In the genomic region with DNA sequence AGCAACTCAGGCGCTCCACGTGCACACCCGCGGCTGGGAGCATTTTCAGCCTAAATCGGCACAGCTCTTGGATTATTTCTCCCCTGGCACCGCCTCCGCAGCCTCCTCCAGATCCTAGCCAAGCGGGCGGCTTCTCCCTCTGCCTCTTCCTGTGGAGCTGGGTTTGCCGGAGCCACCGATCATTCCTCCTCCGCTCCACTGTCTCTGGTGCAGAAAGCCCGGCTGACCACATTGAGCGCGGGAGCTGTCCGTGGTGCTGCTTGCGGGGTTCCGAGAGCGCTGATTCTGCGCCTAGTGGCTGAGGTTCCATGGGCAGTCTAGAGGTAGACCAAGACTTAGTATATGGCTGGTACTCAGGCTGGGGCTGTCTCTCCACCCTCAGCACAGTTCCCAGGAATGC, we compare ENCODE assay signal across 8 mouse cellular contexts. TPM values are rescaled to one million over a fixed set of nuclear protein-coding genes. Genes with fewer than 3 reads are reported as not detected.
DNase-seq lines count a peak whose midpoint lies in the region; ATAC-seq lines count a peak whose summit lies in the region.

No protein-coding gene starts in this region.

- peak; percentile 47 for ATAC-seq in kidney, embryonic 15.5 days (replicated peaks; ENCODE audit: low FRiP score)
- ATAC-seq in liver, embryonic 13.5 days (ENCODE audit: low read depth), result peak; percentile 35; the same call in 1 of the 2 replicates

- H3K4me3 ChIP-seq in kidney, embryonic 15.5 days (replicated peaks), result no peak overlapping the region
- no peak overlapping the region for H3K4me3 ChIP-seq in liver, embryonic 13.5 days (replicated peaks)

- no peak overlapping the region for H3K27ac ChIP-seq in kidney, embryonic 15.5 days
- H3K27ac ChIP-seq in liver, embryonic 13.5 days, result no peak overlapping the region

- under 1% methylated on average over 20 of the region's 20 CpGs for WGBS in kidney, embryonic 15.5 days
- WGBS in liver, embryonic 13.5 days (ENCODE audit: insufficient replicate concordance), result 3% methylated on average over 20 of the region's 20 CpGs

- no peaks in the 10 kb centered on the region for H3K9me3 ChIP-seq in kidney, embryonic 15.5 days (replicated peaks)
- no peaks in the 10 kb centered on the region for H3K9me3 ChIP-seq in liver, embryonic 13.5 days (replicated peaks)

- H3K27me3 ChIP-seq in kidney, embryonic 15.5 days, result peaks cover 81% of the 10 kb centered on the region
- H3K27me3 ChIP-seq in liver, embryonic 13.5 days, result peaks cover 98% of the 10 kb centered on the region

- intact Hi-C loops in gastrocnemius, postnatal 36 days (cut with DNase I), result no loop called here

- H3K4me2 ChIP-seq in kidney, embryonic 15.5 days, result peak overlapping the region; percentile 24
- no peak overlapping the region for H3K4me2 ChIP-seq in liver, embryonic 13.5 days

- peaks cover 19% of the 10 kb centered on the region for H3K4me1 ChIP-seq in kidney, embryonic 15.5 days
- H3K4me1 ChIP-seq in liver, embryonic 13.5 days (replicated peaks), result peaks cover 13% of the 10 kb centered on the region

- H3K9ac ChIP-seq in kidney, embryonic 15.5 days, result no peak overlapping the region
- H3K9ac ChIP-seq in liver, embryonic 13.5 days, result no peak overlapping the region

- DNase-seq in 416B (ENCODE audit: low read depth) (peak; percentile 26), ZHBTc4 (ENCODE audit: low read depth, low spot score) (peak; percentile 96)
- peak; percentile 90 for DNase-seq in embryo, embryonic 10.5 days (ENCODE audit: low spot score)
- DNase-seq in gastrocnemius, postnatal 36 days, result peak; percentile 71 to 73
- peak; percentile 63 for DNase-seq in liver, embryonic 13.5 days
- DNase-seq in neural tube, embryonic 10.5 days (ENCODE audit: extremely low spot score, low spot score), result peak; percentile 93
- DNase-seq in testis, postnatal 10 days (ENCODE audit: low spot score), result peak; percentile 94

- no peaks in the 10 kb centered on the region for H3K36me3 ChIP-seq in kidney, embryonic 15.5 days
- H3K36me3 ChIP-seq in liver, embryonic 13.5 days, result no peaks in the 10 kb centered on the region

RNA-seq across cellular contexts. Expression of gene Fbxl16, which starts 4.6 kb away (rescaled TPM):
- 1 to 10 TPM; 1.2 to 1.5 TPM for total RNA-seq in gastrocnemius, postnatal 36 days (2021)
- 1.5 and 2.2 TPM in 2 replicates for polyA plus RNA-seq in kidney, embryonic 15.5 days (2015; fragmentation: Nextera tagmentation; extraction: Ambion mirVana)
- 0.05 and 0.32 TPM in 2 replicates for polyA plus RNA-seq in liver, embryonic 13.5 days (2015; fragmentation: Nextera tagmentation; extraction: Ambion mirVana)

RNA-seq across cellular contexts. Expression of gene Wdr24, which starts 10.0 kb away (rescaled TPM):
- total RNA-seq in gastrocnemius, postnatal 36 days (2021), result 1 to 10 TPM; 8.9 to 9.3 TPM
- polyA plus RNA-seq in kidney, embryonic 15.5 days (2015; fragmentation: Nextera tagmentation; extraction: Ambion mirVana), result 28.1 and 31.8 TPM in 2 replicates
- polyA plus RNA-seq in liver, embryonic 13.5 days (2015; fragmentation: Nextera tagmentation; extraction: Ambion mirVana), result 11.9 and 14.2 TPM in 2 replicates

RNA-seq across cellular contexts. Expression of gene Jmjd8, which starts 15.2 kb away (rescaled TPM):
- 10 to 100 TPM; 13.4 to 13.6 TPM for total RNA-seq in gastrocnemius, postnatal 36 days (2021)
- polyA plus RNA-seq in kidney, embryonic 15.5 days (2015; fragmentation: Nextera tagmentation; extraction: Ambion mirVana), result 56.2 and 61.4 TPM in 2 replicates
- 21.7 and 26.9 TPM in 2 replicates for polyA plus RNA-seq in liver, embryonic 13.5 days (2015; fragmentation: Nextera tagmentation; extraction: Ambion mirVana)

RNA-seq across cellular contexts. Expression of gene Metrn, which starts 16.5 kb away (rescaled TPM):
- 10 to 100 TPM; 48.4 to 50.8 TPM for total RNA-seq in gastrocnemius, postnatal 36 days (2021)
- 53.5 and 58.5 TPM in 2 replicates for polyA plus RNA-seq in kidney, embryonic 15.5 days (2015; fragmentation: Nextera tagmentation; extraction: Ambion mirVana)
- 21.2 and 23.8 TPM in 2 replicates for polyA plus RNA-seq in liver, embryonic 13.5 days (2015; fragmentation: Nextera tagmentation; extraction: Ambion mirVana)

RNA-seq across cellular contexts. Expression of gene AC134908.4, which starts 18.0 kb away (rescaled TPM):
- not detected for total RNA-seq in gastrocnemius, postnatal 36 days (2021)
- polyA plus RNA-seq in kidney, embryonic 15.5 days (2015; fragmentation: Nextera tagmentation; extraction: Ambion mirVana), result not detected in 2 replicates
- polyA plus RNA-seq in liver, embryonic 13.5 days (2015; fragmentation: Nextera tagmentation; extraction: Ambion mirVana), result 0.46 TPM in 1 of 2 replicates, not detected in the other

Comparison
In these comparisons a context has a peak if more than half of its experiments do, and no peak if none do; other contexts are left out.
1. DNase-seq: peak in every context shown above with its lines; median percentile 96 in ZHBTc4; 94 in testis, postnatal 10 days; 93 in neural tube, embryonic 10.5 days; 90 in embryo, embryonic 10.5 days; 72 in gastrocnemius, postnatal 36 days; 63 in liver, embryonic 13.5 days; 26 in 416B.